In the genomic region with DNA sequence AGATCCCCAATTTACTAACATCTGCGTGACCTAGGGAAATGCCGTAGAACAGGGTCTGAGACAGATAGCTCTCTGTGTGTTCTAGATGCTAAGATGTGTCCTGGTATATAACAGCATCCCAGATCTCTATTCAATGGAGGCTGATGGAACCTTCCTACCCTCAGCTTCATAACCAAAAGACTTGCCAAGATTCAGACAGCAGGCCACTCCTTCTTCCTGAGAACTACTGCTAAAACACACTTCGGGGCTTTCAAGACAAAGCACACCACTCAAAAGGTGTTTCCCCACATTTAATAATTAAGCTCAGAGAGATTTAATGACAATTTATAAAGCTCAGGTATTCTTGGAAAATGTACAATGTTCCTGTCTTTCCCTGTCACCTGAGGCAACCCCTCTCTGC, we compare ENCODE assay signal across 11 mouse cellular contexts.
DNase-seq lines count a peak whose midpoint lies in the region; ATAC-seq and TF ChIP-seq lines count a peak whose summit lies in the region.
"Had no signal": no experiment of that assay in that cellular context is flagged by ENCODE, and none has a peak within 500 bp of the region (broad histone marks: within the 10 kb centered on the region; RNA-seq: fewer than 3 reads in every experiment).

No protein-coding gene starts in this region.

- H3K4me1 ChIP-seq in heart, postnatal 0 days (ENCODE audit: control insufficient read depth, insufficient read depth) = peaks cover 62% of the 10 kb centered on the region
- peaks cover 30% of the 10 kb centered on the region for H3K4me1 ChIP-seq in embryonic facial prominence, embryonic 14.5 days (ENCODE audit: control insufficient read depth, insufficient read depth, low read length)
- H3K4me1 ChIP-seq in limb, embryonic 15.5 days = peaks cover 39% of the 10 kb centered on the region

- TF ChIP-seq EP300 in heart, postnatal 0 days (IDR thresholded peaks at IDR 0.05; ENCODE audit: low read depth) = no peak

- peak overlapping the region; percentile 96 for H3K27ac ChIP-seq in heart, postnatal 0 days (ENCODE audit: low read depth)
- H3K27ac ChIP-seq in embryonic facial prominence, embryonic 14.5 days (replicated peaks; ENCODE audit: low read depth, low read length) = no peak overlapping the region
- no peak overlapping the region for H3K27ac ChIP-seq in limb, embryonic 15.5 days

- H3K9ac ChIP-seq in heart, postnatal 0 days (replicated peaks; ENCODE audit: low read depth, low read length) = peak overlapping the region; percentile 95; the same call in 1 of the 2 replicates
- 0 out of 2 replicates have a peak overlapping the region, but pooled peaks have one; percentile 28 for H3K9ac ChIP-seq in embryonic facial prominence, embryonic 14.5 days (ENCODE audit: low read depth, low read length)
- no peak overlapping the region for H3K9ac ChIP-seq in limb, embryonic 15.5 days

- WGBS in heart, postnatal 0 days = 69% methylated on average over 3 of the region's 3 CpGs
- 71% methylated on average over 3 of the region's 3 CpGs for WGBS in embryonic facial prominence, embryonic 14.5 days
- WGBS in limb, embryonic 15.5 days = 67% methylated on average over 3 of the region's 3 CpGs

- intact Hi-C loops in heart, postnatal 14 days (cut with DNase I) = loop anchor here (5.0 kb wide), 5 partner anchors 40 to 170 kb away; a partner anchor contains a TSS

- peak overlapping the region; percentile 84 for H3K4me2 ChIP-seq in heart, postnatal 0 days (ENCODE audit: low read depth, low read length)
- peak overlapping the region; percentile 78 for H3K4me2 ChIP-seq in embryonic facial prominence, embryonic 14.5 days (ENCODE audit: low read depth, low read length)
- peak overlapping the region; percentile 73 for H3K4me2 ChIP-seq in limb, embryonic 15.5 days

- H3K36me3 ChIP-seq in heart, postnatal 0 days (replicated peaks; ENCODE audit: control insufficient read depth, insufficient read depth, low read length) = no peaks in the 10 kb centered on the region
- no peaks in the 10 kb centered on the region for H3K36me3 ChIP-seq in embryonic facial prominence, embryonic 14.5 days (ENCODE audit: control insufficient read depth, insufficient read depth, low read length)
- H3K36me3 ChIP-seq in limb, embryonic 15.5 days = no peaks in the 10 kb centered on the region

- H3K4me3 ChIP-seq in heart, postnatal 0 days (ENCODE audit: low read depth, low read length) = peak overlapping the region; percentile 86
- H3K4me3 ChIP-seq in embryonic facial prominence, embryonic 14.5 days (ENCODE audit: low read depth, low read length) = peak overlapping the region; percentile 77
- peak overlapping the region; percentile 71 for H3K4me3 ChIP-seq in limb, embryonic 15.5 days

- no peak for TF ChIP-seq CTCF in heart, postnatal 0 days (IDR thresholded peaks at IDR 0.05; ENCODE audit: low read depth)

- no peak for DNase-seq in heart, postnatal 0 days (ENCODE audit: low spot score)
- no peak for DNase-seq in heart, postnatal 14 days
- DNase-seq in 3T3-L1 (ENCODE audit: low read depth, low spot score) = peak; percentile 52
- DNase-seq in embryonic facial prominence, embryonic 14.5 days (ENCODE audit: low spot score) = no peak
- no peak for DNase-seq in adrenal gland, adult 2 months
- DNase-seq: adrenal gland, postnatal 10 days; cerebellum, postnatal 14 days; right cerebral cortex, postnatal 14 days had no signal

- ATAC-seq in heart, postnatal 0 days (ENCODE audit: insufficient read depth, low read depth) = no peak
- ATAC-seq in embryonic facial prominence, embryonic 14.5 days (ENCODE audit: low read depth) = no peak
- no peak for ATAC-seq in limb, embryonic 15.5 days (ENCODE audit: insufficient number of reproducible peaks, low FRiP score, low TSS enrichment, low read depth)
- ATAC-seq in inflammation-experienced regulatory T-cells, adult 6 months = no peak
- ATAC-seq in erythroblast, adult 5-6 weeks (replicated peaks; ENCODE audit: low FRiP score, poor library complexity, severe bottlenecking) = no peak

- no peaks in the 10 kb centered on the region for H3K9me3 ChIP-seq in heart, postnatal 0 days (replicated peaks; ENCODE audit: control insufficient read depth, low read length)
- no peaks in the 10 kb centered on the region for H3K9me3 ChIP-seq in embryonic facial prominence, embryonic 14.5 days (ENCODE audit: control insufficient read depth, low read length)
- H3K9me3 ChIP-seq in limb, embryonic 15.5 days = no peaks in the 10 kb centered on the region

- H3K27me3 ChIP-seq in heart, postnatal 0 days (ENCODE audit: control insufficient read depth, insufficient read depth, low read length) = no peaks in the 10 kb centered on the region
- no peaks in the 10 kb centered on the region for H3K27me3 ChIP-seq in embryonic facial prominence, embryonic 14.5 days (replicated peaks; ENCODE audit: control insufficient read depth, insufficient read depth, low read length)
- H3K27me3 ChIP-seq in limb, embryonic 15.5 days = no peaks in the 10 kb centered on the region
